Mouse (Mus musculus) adrenal gland, adult (tissue): ENCODE data around the gene Prop1.

Experiments
- DNase-seq, 2 experiments: peaks; one replicate each; pipeline ENCODE4 v3.0.0; 2022 to 2023; ENCODE audit warnings: low spot score in 1 of 2; ENCODE audit not compliant: inconsistent age in 2 of 2

The Prop1 gene

GRCm38 (mm10) chr11:50953665-50954064 lies at the start of gene Prop1:
TSS of gene Prop1 (minus strand) at chr11:50953765.
- no peak for DNase-seq

GRCm38 (mm10) chr11:51003296-51003695 lies 49.7 kb upstream of the Prop1 start, which contains the start of gene Olfr51:
TSS of gene Olfr51 (plus strand) at chr11:51003596.
- DNase-seq, result no peak

GRCm38 (mm10) chr11:50981667-50982066 lies 28.1 kb upstream of the Prop1 start, which contains the start of gene Olfr1377:
TSS of gene Olfr1377 (plus strand) at chr11:50981967.
- no peak for DNase-seq

- DNase-seq, result peak; percentile 52 to 82
Measured at GRCm38 (mm10) chr11:50977216-50977615, 23.7 kb upstream of the Prop1 start.

- DNase-seq, result no peak
Measured at GRCm38 (mm10) chr11:50966230-50966629, 12.7 kb upstream of the Prop1 start, which contains the start of gene Olfr1378. TSS of gene Olfr1378 (plus strand) at chr11:50966530.

- DNase-seq, result no peak
Measured at GRCm38 (mm10) chr11:50964886-50965285, 11.3 kb upstream of the Prop1 start.

GRCm38 (mm10) chr11:50952290-50952689 lies 1.3 kb downstream of the Prop1 start:
- peak in 1 of 2 experiments; percentile 51 for DNase-seq

- no peak for DNase-seq
Measured at GRCm38 (mm10) chr11:50943506-50943905, 10.1 kb downstream of the Prop1 start, which contains the start of gene 4933414I15Rik. TSS of gene 4933414I15Rik (minus strand) at chr11:50943765.

- DNase-seq, result no peak
Measured at GRCm38 (mm10) chr11:50942386-50942785, 11.2 kb downstream of the Prop1 start.

- DNase-seq, result peak in 1 of 2 experiments; percentile 77
Measured at GRCm38 (mm10) chr11:50939621-50940366, 13.8 kb downstream of the Prop1 start.

- no peak for DNase-seq
Measured at GRCm38 (mm10) chr11:50938435-50938834, 15.1 kb downstream of the Prop1 start.

- DNase-seq, result no peak
Measured at GRCm38 (mm10) chr11:50932040-50932439, 21.5 kb downstream of the Prop1 start.

- DNase-seq, result peak; percentile 87 to 95
Measured at GRCm38 (mm10) chr11:50931451-50931866, 22.1 kb downstream of the Prop1 start, which contains the start of gene Zfp354b. TSS of gene Zfp354b (minus strand) at chr11:50931633.

- DNase-seq, result no peak
Measured at GRCm38 (mm10) chr11:50931021-50931420, 22.5 kb downstream of the Prop1 start.

GRCm38 (mm10) chr11:50930469-50931014 lies 23.0 kb downstream of the Prop1 start:
- DNase-seq, result no peak

- peak; percentile 92 to 96 for DNase-seq
Measured at GRCm38 (mm10) chr11:50915671-50916320, 37.8 kb downstream of the Prop1 start, which contains the start of gene Zfp2. TSS of gene Zfp2 (minus strand) at chr11:50916165.

GRCm38 (mm10) chr11:50914461-50914860 lies 39.1 kb downstream of the Prop1 start:
- no peak for DNase-seq

- peak in 1 of 2 experiments; percentile 65 for DNase-seq
Measured at GRCm38 (mm10) chr11:50913301-50913700, 40.3 kb downstream of the Prop1 start.

GRCm38 (mm10) chr11:50908136-50908535 lies 45.4 kb downstream of the Prop1 start:
- no peak for DNase-seq
